Mouse (Mus musculus) heart, adult 2 months (tissue): Measurements from ENCODE around the gene Ccdc151.

Source experiments
- CTCF ChIP-seq: fragments of 200-600 bp; IDR thresholded peaks from 2 replicates; pipeline ENCODE4 v1.8.1; 2022; ENCODE audit warnings: antibody characterized with exemption, mild to moderate bottlenecking, moderate library complexity
- POLR2A ChIP-seq: fragments of 200-500 bp; IDR thresholded peaks from 2 replicates; pipeline ENCODE4 v1.6.1; 2011; ENCODE audit warnings: mild to moderate bottlenecking, low read depth, low read length, control low read depth; ENCODE audit not compliant: insufficient read depth

GRCm38 (mm10) chr9:22003163-22003554 lies 725 bp upstream of the Ccdc151 start:
- TF ChIP-seq POLR2A (no peak), CTCF (no peak)
